Mouse (Mus musculus): ENCODE measurements around the gene Gm10228. TPM values are rescaled to one million over a fixed set of nuclear protein-coding genes. Genes with fewer than 3 reads are reported as not detected.
"Not testable (repeated sequence)": the region's sequence is repeated elsewhere in the genome, so short reads cannot be mapped to it uniquely, and the experiment has no call there.

The Gm10228 gene
- polyA plus RNA-seq (2012), result not detected in 2 replicates

DNA sequence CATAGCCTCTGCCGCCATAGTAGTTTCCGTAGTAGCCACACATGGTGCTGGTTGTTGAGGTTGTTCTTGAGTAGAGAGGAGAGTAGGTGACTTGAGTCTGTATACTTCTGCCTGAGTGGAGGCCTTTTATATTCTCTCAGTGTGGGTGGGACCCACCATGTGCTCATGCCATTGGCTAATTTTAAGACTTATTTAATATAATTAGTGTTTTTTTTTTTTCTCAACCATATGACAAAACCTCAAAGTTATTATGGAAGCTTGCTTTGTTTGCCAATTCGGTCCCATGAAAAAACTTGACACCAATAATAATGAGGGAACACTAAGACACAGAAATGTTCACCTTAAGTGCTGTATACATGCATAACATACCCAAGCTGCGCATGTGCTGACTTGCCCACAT lies at the start of gene Gm10228:
TSS of gene Gm10228 (minus strand) at position 101 of the 400 bp plus-strand sequence.
- not testable (repeated sequence) for H3K4me3 ChIP-seq (replicated peaks); H3K4me1 ChIP-seq (ENCODE audit: control insufficient read depth); H3K9me3 ChIP-seq (ENCODE audit: control insufficient read depth, low read length); H3K36me3 ChIP-seq (ENCODE audit: control insufficient read depth); H3K27me3 ChIP-seq (ENCODE audit: control insufficient read depth)

DNA sequence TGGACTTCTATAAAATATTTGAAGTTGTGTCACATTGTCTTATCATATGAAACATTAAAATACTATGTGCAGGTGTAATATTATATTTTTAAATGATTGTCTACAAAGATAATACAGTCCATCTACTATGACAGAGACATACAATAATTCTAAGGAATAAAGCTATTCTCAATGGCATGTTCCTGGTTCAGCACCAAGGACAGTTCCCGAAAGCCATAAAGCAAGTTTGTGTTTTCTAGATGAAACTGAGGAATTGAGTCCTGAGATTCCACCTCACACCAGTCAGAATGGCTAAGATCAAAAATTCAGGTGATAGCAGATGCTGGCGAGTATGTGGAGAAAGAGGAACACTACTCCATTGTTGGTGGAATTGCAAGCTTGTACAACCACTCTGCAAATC lies 29.8 kb upstream of the Gm10228 start:
- not testable (repeated sequence) for H3K27me3 ChIP-seq (ENCODE audit: control insufficient read depth); H3K9me3 ChIP-seq (ENCODE audit: control insufficient read depth, low read length); H3K4me3 ChIP-seq (replicated peaks); H3K4me1 ChIP-seq (ENCODE audit: control insufficient read depth); H3K36me3 ChIP-seq (ENCODE audit: control insufficient read depth)

DNA sequence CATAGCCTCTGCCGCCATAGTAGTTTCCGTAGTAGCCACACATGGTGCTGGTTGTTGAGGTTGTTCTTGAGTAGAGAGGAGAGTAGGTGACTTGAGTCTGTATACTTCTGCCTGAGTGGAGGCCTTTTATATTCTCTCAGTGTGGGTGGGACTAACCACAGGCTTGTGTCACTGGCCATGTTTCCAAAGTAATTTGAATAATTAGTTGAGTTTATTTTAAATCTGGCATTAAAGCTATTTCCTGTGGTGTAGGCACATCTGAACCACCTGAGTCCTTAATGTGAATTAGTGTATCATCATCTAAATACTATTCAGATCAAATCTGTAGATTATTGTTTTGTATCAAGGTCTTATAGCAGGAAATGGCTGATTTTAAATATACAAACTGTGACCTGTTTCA lies 22.6 kb upstream of the Gm10228 start, which contains the start of gene 1110025L11Rik:
TSS of gene 1110025L11Rik (minus strand) at position 101 of the 400 bp plus-strand sequence.
- not testable (repeated sequence) for H3K27me3 ChIP-seq (ENCODE audit: control insufficient read depth); H3K4me3 ChIP-seq (replicated peaks); H3K4me1 ChIP-seq (ENCODE audit: control insufficient read depth); H3K9me3 ChIP-seq (ENCODE audit: control insufficient read depth, low read length); H3K36me3 ChIP-seq (ENCODE audit: control insufficient read depth)

DNA sequence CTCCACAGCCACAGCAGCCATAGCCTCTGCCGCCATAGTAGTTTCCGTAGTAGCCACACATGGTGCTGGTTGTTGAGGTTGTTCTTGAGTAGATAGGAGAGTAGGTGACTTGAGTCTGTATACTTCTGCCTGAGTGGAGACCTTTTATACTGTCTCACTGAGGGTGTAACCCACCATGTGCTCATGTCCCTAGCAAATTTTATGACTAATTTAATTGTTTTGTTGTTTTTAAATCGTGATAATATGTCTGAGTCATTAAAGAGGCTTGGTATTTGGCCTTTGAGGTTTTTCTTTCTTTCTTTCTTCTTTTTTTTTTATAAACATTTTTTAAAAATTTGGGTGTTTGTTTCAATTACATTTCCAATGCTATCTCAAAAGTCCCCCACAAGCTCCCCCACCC lies 6.5 kb upstream of the Gm10228 start, which contains the start of gene Krtap6-5:
TSS of gene Krtap6-5 (minus strand) at position 101 of the 400 bp plus-strand sequence.
- no peaks in the 10 kb centered on the region for H3K4me1 ChIP-seq (ENCODE audit: control insufficient read depth)

DNA sequence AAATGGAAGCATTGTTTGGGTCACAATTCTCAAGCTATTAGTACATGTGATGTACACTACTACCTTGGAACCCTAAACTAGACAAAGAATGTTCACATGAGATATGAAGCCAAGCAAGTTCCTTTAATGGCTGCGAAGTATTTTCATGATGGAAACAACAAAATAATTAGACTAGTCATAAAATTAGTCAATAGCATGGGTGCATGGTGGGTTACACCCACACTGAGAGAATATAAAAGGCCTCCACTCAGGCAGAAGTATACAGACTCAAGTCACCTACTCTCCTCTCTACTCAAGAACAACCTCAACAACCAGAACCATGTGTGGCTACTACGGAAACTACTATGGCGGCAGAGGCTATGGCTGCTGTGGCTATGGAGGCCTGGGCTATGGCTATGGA lies 9.9 kb downstream of the Gm10228 start, which contains the start of gene Krtap6-1:
TSS of gene Krtap6-1 (plus strand) at position 301 of the 400 bp plus-strand sequence.
- H3K36me3 ChIP-seq (ENCODE audit: control insufficient read depth); H3K9me3 ChIP-seq (ENCODE audit: control insufficient read depth, low read length); H3K4me3 ChIP-seq (replicated peaks); H3K4me1 ChIP-seq (ENCODE audit: control insufficient read depth); H3K27me3 ChIP-seq (ENCODE audit: control insufficient read depth): not testable (repeated sequence)

More for the DNA sequence above, 6.5 kb upstream of the Gm10228 start, which contains the start of gene Krtap6-5:
- Histone ChIP-seq H3K27me3 (ENCODE audit: control insufficient read depth) (no peaks in the 10 kb centered on the region), H3K4me3 (replicated peaks) (no peak within 1 kb of the TSS), H3K36me3 (ENCODE audit: control insufficient read depth) (no peaks in the 10 kb centered on the region), H3K9me3 (ENCODE audit: control insufficient read depth, low read length) (peaks cover 6% of the 10 kb centered on the region)
- TF ChIP-seq GATA1 (IDR thresholded peaks at IDR 0.05; ENCODE audit: low read length) (no peak), TAL1 (IDR thresholded peaks at IDR 0.05; ENCODE audit: low read length) (no peak)

DNA sequence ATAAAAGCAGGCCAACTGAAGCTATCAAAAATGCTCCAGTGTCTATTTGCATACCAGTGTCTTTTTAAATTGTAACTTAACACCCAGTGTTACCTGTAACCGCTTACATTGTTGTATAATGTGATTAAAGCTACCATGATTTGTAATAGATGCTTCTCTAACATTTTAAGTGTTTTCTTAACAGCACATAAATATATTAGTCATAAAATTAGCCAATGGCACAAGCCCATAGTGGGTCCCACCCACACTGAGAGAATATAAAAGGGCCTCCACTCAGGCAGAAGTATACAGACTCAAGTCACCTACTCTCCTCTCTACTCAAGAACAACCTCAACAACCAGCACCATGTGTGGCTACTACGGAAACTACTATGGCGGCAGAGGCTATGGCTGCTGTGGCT lies 26.3 kb downstream of the Gm10228 start, which contains the start of gene Gm10229:
TSS of gene Gm10229 (plus strand) at position 301 of the 400 bp plus-strand sequence.
- not testable (repeated sequence) for H3K27me3 ChIP-seq (ENCODE audit: control insufficient read depth); H3K36me3 ChIP-seq (ENCODE audit: control insufficient read depth); H3K4me1 ChIP-seq (ENCODE audit: control insufficient read depth); H3K9me3 ChIP-seq (ENCODE audit: control insufficient read depth, low read length); H3K4me3 ChIP-seq (replicated peaks)

DNA sequence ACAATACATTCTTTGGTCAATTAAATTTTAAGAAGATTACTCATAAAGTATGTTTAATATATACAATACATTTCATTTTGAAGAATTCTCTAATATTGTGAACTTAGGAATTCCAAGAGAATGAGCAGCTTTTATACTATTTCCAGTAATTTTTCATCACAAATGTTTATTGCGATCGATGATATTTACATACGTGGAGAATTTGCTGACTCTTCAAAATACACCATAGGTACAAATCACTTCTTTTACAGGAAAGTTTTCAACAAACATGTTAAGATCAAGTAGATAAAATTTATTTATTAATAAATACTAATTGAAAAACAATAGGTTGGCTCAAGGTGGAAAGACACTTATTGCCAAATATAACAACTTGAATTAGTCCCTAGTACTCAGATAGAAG lies 27.3 kb downstream of the Gm10228 start:
- Histone ChIP-seq H3K9me3 (ENCODE audit: control insufficient read depth, low read length) (peaks cover 3% of the 10 kb centered on the region), H3K36me3 (ENCODE audit: control insufficient read depth) (no peaks in the 10 kb centered on the region), H3K4me1 (ENCODE audit: control insufficient read depth) (no peaks in the 10 kb centered on the region), H3K27me3 (ENCODE audit: control insufficient read depth) (no peaks in the 10 kb centered on the region), H3K4me3 (replicated peaks) (no peak overlapping the region)
- TF ChIP-seq TAL1 (IDR thresholded peaks at IDR 0.05; ENCODE audit: low read length) (no peak), GATA1 (IDR thresholded peaks at IDR 0.05; ENCODE audit: low read length) (no peak)

DNA sequence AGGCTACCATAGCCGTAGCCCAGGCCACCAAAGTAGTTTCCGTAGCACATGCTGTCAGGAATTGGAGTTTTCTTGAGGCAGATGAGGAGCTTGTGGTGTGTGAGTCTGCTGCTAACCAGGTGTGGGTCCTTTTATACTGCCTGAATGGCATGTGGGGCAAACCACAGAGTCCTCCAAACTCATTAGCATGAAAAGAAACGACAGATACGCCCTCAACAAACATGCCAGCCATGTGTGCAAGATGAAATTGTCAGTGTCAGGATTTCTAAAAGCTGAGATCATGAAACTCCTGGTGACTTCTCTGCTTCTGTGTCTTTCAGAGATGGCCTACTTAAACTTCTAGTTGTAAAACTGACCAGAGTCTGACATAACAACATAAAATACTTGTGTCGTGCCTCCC lies 30.6 kb downstream of the Gm10228 start, which contains the start of gene Krtap22-2:
TSS of gene Krtap22-2 (minus strand) at position 101 of the 400 bp plus-strand sequence.
- Histone ChIP-seq H3K9me3 (ENCODE audit: control insufficient read depth, low read length) (peaks cover 3% of the 10 kb centered on the region), H3K4me3 (replicated peaks) (no peak within 1 kb of the TSS)

More for the DNA sequence above, 30.6 kb downstream of the Gm10228 start, which contains the start of gene Krtap22-2:
- TF ChIP-seq GATA1 (IDR thresholded peaks at IDR 0.05; ENCODE audit: low read length) (no peak), TAL1 (IDR thresholded peaks at IDR 0.05; ENCODE audit: low read length) (no peak)
- H3K27me3 ChIP-seq (ENCODE audit: control insufficient read depth), result no peaks in the 10 kb centered on the region
- H3K36me3 ChIP-seq (ENCODE audit: control insufficient read depth), result no peaks in the 10 kb centered on the region
- H3K4me1 ChIP-seq (ENCODE audit: control insufficient read depth), result no peaks in the 10 kb centered on the region

Other genes with a start within 250 kb of the Gm10228 start
- 0.07 TPM in 1 of 2 replicates, not detected in the other for gene Gm20741, start 229.3 kb downstream of the Gm10228 start, polyA plus RNA-seq (2012)
- gene Krtap15, start 221.3 kb downstream of the Gm10228 start, polyA plus RNA-seq (2012), result not detected in 2 replicates
- gene Krtap14, start 215.3 kb downstream of the Gm10228 start, polyA plus RNA-seq (2012), result not detected in 2 replicates
- gene Krtap19-1, start 172.1 kb downstream of the Gm10228 start, polyA plus RNA-seq (2012), result not detected in 2 replicates
- gene Krtap19-2, start 167.2 kb downstream of the Gm10228 start, polyA plus RNA-seq (2012), result not detected in 2 replicates
- gene Krtap19-3, start 163.4 kb downstream of the Gm10228 start, polyA plus RNA-seq (2012), result not detected in 2 replicates
- not detected in 2 replicates for gene Krtap19-4, start 156.4 kb downstream of the Gm10228 start, polyA plus RNA-seq (2012)
- not detected in 2 replicates for gene Krtap19-5, start 145.0 kb downstream of the Gm10228 start, polyA plus RNA-seq (2012)
- not detected in 2 replicates for gene Krtap19-9b, start 109.2 kb downstream of the Gm10228 start, polyA plus RNA-seq (2012)
- gene Krtap16-3, start 78.6 kb downstream of the Gm10228 start, polyA plus RNA-seq (2012), result not detected in 2 replicates
- gene Krtap22-2, start 30.7 kb downstream of the Gm10228 start, polyA plus RNA-seq (2012), result not detected in 2 replicates
- not detected in 2 replicates for gene Gm10229, start 26.2 kb downstream of the Gm10228 start, polyA plus RNA-seq (2012)
- gene Krtap6-1, start 9.8 kb downstream of the Gm10228 start, polyA plus RNA-seq (2012), result not detected in 2 replicates
- not detected in 2 replicates for gene Krtap6-5, start 6.4 kb upstream of the Gm10228 start, polyA plus RNA-seq (2012)
- gene 1110025L11Rik, start 22.5 kb upstream of the Gm10228 start, polyA plus RNA-seq (2012), result not detected in 2 replicates
- gene Krtap6-3, start 42.5 kb upstream of the Gm10228 start, polyA plus RNA-seq (2012), result not detected in 2 replicates
- not detected in 2 replicates for gene Gm6358, start 99.4 kb upstream of the Gm10228 start, polyA plus RNA-seq (2012)
- not detected in 2 replicates for gene Gm10061, start 109.6 kb upstream of the Gm10228 start, polyA plus RNA-seq (2012)
- not detected in 2 replicates for gene Gm9789, start 116.5 kb upstream of the Gm10228 start, polyA plus RNA-seq (2012)
- not detected in 2 replicates for gene Gm7735, start 128.0 kb upstream of the Gm10228 start, polyA plus RNA-seq (2012)
- not detected in 2 replicates for gene 1110057P08Rik, start 133.3 kb upstream of the Gm10228 start, polyA plus RNA-seq (2012)
- not detected in 2 replicates for gene Krtap20-2, start 164.4 kb upstream of the Gm10228 start, polyA plus RNA-seq (2012)